Mouse (Mus musculus) neural tube, embryonic 12.5 days (tissue): ENCODE measurements at regions not wholly inside any gene's neighbourhood (a gene's known extent, or its start where the extent isn't known, plus 50 kb on each side); places are given as distances from the start of the nearest gene placed in this dataset.

Experiments used
- ATAC-seq: fragments of 200-750 bp; cut with Nextera tagmentation; 2 replicates; pipeline ENCODE4 v1.8.0; 2017; ENCODE audit warnings: low read depth, mild to moderate bottlenecking, moderate TSS enrichment, moderate library complexity; ENCODE audit not compliant: low FRiP score
- H3K27ac ChIP-seq: fragments of 300-500 bp; sonication (generic); 2 replicates; pipeline ENCODE4 v1.5.1; 2016
- H3K27me3 ChIP-seq: fragments of 300-500 bp; sonication (generic); replicated peaks from 2 replicates; pipeline ENCODE4 v1.6.1; 2016; ENCODE audit warnings: mild to moderate bottlenecking
- H3K36me3 ChIP-seq: fragments of 300-500 bp; sonication (generic); 2 replicates; pipeline ENCODE4 v1.6.1; 2016; ENCODE audit warnings: mild to moderate bottlenecking
- H3K4me1 ChIP-seq: fragments of 300-500 bp; sonication (generic); 2 replicates; pipeline ENCODE4 v1.6.1; 2016
- H3K4me2 ChIP-seq: fragments of 300-500 bp; sonication (generic); replicated peaks from 2 replicates; pipeline ENCODE4 v1.6.1; 2016; ENCODE audit warnings: mild to moderate bottlenecking
- H3K4me3 ChIP-seq: fragments of 300-500 bp; sonication (generic); 2 replicates; pipeline ENCODE4 v1.5.1; 2016
- H3K9ac ChIP-seq: fragments of 300-500 bp; sonication (generic); 2 replicates; pipeline ENCODE4 v1.6.1; 2016; ENCODE audit warnings: mild to moderate bottlenecking
- H3K9me3 ChIP-seq: fragments of 300-500 bp; sonication (generic); 2 replicates; pipeline ENCODE4 v1.6.1; 2016; ENCODE audit warnings: mild to moderate bottlenecking
- WGBS: fragments of 180-500 bp; shearing (Covaris S2); methylation state at CpG from one replicate; pipeline ENCODE4 v1.1.7; 2016; 5-methylcytosine and 5-hydroxymethylcytosine counted together

- Histone ChIP-seq H3K27me3 (no peaks in the 10 kb centered on the region), H3K27ac (no peak overlapping the region), H3K9ac (no peak overlapping the region), H3K4me2 (no peak overlapping the region), H3K4me3 (no peak overlapping the region), H3K4me1 (no peaks in the 10 kb centered on the region), H3K36me3 (no peaks in the 10 kb centered on the region), H3K9me3 (no peaks in the 10 kb centered on the region)
- 77% methylated on average over 20 of the region's 20 CpGs for WGBS
- no peak for ATAC-seq
Observed at GRCm38 (mm10) chr3:119498711-119499110, 285.6 kb downstream of the Ptbp2 start.

DNA sequence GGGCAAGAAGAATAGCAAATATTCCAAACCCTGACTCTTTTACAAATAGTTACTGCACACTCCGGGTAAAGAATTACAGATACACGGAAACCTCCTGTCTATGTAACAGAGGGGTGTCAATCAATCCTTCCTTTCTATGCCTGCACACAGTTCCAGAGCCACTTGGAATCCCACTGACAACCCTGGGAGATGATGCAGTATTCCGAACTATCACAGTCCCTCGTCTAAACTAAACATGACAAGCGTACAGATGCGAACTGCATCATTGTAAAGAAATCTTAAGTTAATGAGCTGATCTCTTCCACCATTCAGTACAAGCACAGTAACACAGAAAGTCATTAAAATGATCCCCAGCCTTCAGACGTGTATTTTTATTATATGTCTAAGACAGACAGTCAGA, 286.4 kb downstream of the Ptbp2 start:
- Histone ChIP-seq H3K27me3 (no peaks in the 10 kb centered on the region), H3K4me3 (no peak overlapping the region), H3K9me3 (no peaks in the 10 kb centered on the region), H3K9ac (no peak overlapping the region), H3K4me1 (no peaks in the 10 kb centered on the region), H3K36me3 (no peaks in the 10 kb centered on the region), H3K27ac (no peak overlapping the region), H3K4me2 (no peak overlapping the region)
- ATAC-seq: no peak
- WGBS: 85% methylated on average over 7 of the region's 7 CpGs

GRCm38 (mm10) chr3:119494580-119494979, 289.7 kb downstream of the Ptbp2 start:
- Histone ChIP-seq H3K9ac (no peak overlapping the region), H3K36me3 (no peaks in the 10 kb centered on the region), H3K27ac (no peak overlapping the region), H3K27me3 (no peaks in the 10 kb centered on the region), H3K9me3 (no peaks in the 10 kb centered on the region), H3K4me2 (no peak overlapping the region), H3K4me3 (no peak overlapping the region), H3K4me1 (no peaks in the 10 kb centered on the region)
- no peak for ATAC-seq
- 89% methylated on average over 5 of the region's 5 CpGs for WGBS

GRCm38 (mm10) chr3:119492627-119493026, 291.6 kb downstream of the Ptbp2 start:
- no peaks in the 10 kb centered on the region for H3K9me3 ChIP-seq
- no peaks in the 10 kb centered on the region for H3K36me3 ChIP-seq
- H3K4me2 ChIP-seq: no peak overlapping the region
- H3K4me1 ChIP-seq: no peaks in the 10 kb centered on the region
- ATAC-seq: no peak
- H3K27me3 ChIP-seq: no peaks in the 10 kb centered on the region
- no peak overlapping the region for H3K27ac ChIP-seq
- 67% methylated on average over 1 of the region's 1 CpGs for WGBS
- no peak overlapping the region for H3K4me3 ChIP-seq
- H3K9ac ChIP-seq: no peak overlapping the region

- Histone ChIP-seq H3K27ac (no peak overlapping the region), H3K4me3 (no peak overlapping the region), H3K4me2 (no peak overlapping the region), H3K4me1 (no peaks in the 10 kb centered on the region), H3K36me3 (no peaks in the 10 kb centered on the region), H3K9me3 (no peaks in the 10 kb centered on the region), H3K27me3 (no peaks in the 10 kb centered on the region), H3K9ac (no peak overlapping the region)
- no peak for ATAC-seq
Observed at GRCm38 (mm10) chr3:119489336-119489735, 294.9 kb downstream of the Ptbp2 start.
